In genomic region chr10:77517066-77517620, GRCm38 (mm10) we compare ENCODE assay signal across 9 mouse cellular contexts. TPM values are rescaled to one million over a fixed set of nuclear protein-coding genes. Genes with fewer than 3 reads are reported as not detected.
DNase-seq lines count a peak whose midpoint lies in the region; ATAC-seq lines count a peak whose summit lies in the region.
"Had no signal": no experiment of that assay in that cellular context is flagged by ENCODE, and none has a peak within 500 bp of the region (broad histone marks: within the 10 kb centered on the region; RNA-seq: fewer than 3 reads in every experiment).

No protein-coding gene starts in this region.

- peak; percentile 66 for DNase-seq in gastrocnemius, adult 18-20 months (ENCODE audit: low spot score)
- DNase-seq in gastrocnemius, adult 8-10 months (ENCODE audit: low spot score in 2 of 2) = no peak
- peak; percentile 79 to 81 for DNase-seq in adrenal gland, postnatal 36 days
- peak; percentile 77 to 82 for DNase-seq in heart, postnatal 10 days
- DNase-seq in limb, embryonic 10.5 days (ENCODE audit: low spot score) = peak; percentile 82
- peak; percentile 80 for DNase-seq in midbrain, embryonic 14.5 days
- DNase-seq in spleen, postnatal 36 days (ENCODE audit: low spot score in 2 of 2) = peak; percentile 66 to 72

- peak overlapping the region; percentile 87; the same call in 1 of the 2 replicates for H3K27ac ChIP-seq in embryonic facial prominence, embryonic 13.5 days
- peak overlapping the region; percentile 89 for H3K27ac ChIP-seq in limb, embryonic 10.5 days
- no peak overlapping the region for H3K27ac ChIP-seq in midbrain, embryonic 14.5 days (replicated peaks; ENCODE audit: low read depth, low read length)

- peaks cover 31% of the 10 kb centered on the region for H3K4me1 ChIP-seq in embryonic facial prominence, embryonic 13.5 days
- peaks cover 33% of the 10 kb centered on the region for H3K4me1 ChIP-seq in limb, embryonic 10.5 days
- H3K4me1 ChIP-seq in midbrain, embryonic 14.5 days (ENCODE audit: control insufficient read depth, insufficient read depth, low read length) = peaks cover 14% of the 10 kb centered on the region

- peak overlapping the region; percentile 91 for H3K4me2 ChIP-seq in embryonic facial prominence, embryonic 13.5 days
- H3K4me2 ChIP-seq in midbrain, embryonic 14.5 days (ENCODE audit: low read length) = no peak overlapping the region

- no peak for ATAC-seq in embryonic facial prominence, embryonic 13.5 days (ENCODE audit: insufficient number of reproducible peaks, insufficient read depth, low FRiP score, low TSS enrichment, low read depth)
- peak; percentile 20; the same call in 1 of the 2 replicates for ATAC-seq in midbrain, embryonic 14.5 days (ENCODE audit: low FRiP score, low TSS enrichment)
- ATAC-seq: Patski had no signal

- no peaks in the 10 kb centered on the region for H3K9me3 ChIP-seq in embryonic facial prominence, embryonic 13.5 days
- H3K9me3 ChIP-seq in limb, embryonic 10.5 days (replicated peaks) = no peaks in the 10 kb centered on the region
- no peaks in the 10 kb centered on the region for H3K9me3 ChIP-seq in midbrain, embryonic 14.5 days (ENCODE audit: control insufficient read depth, low read length)

- no peak overlapping the region; the same call in 1 of the 2 replicates for H3K4me3 ChIP-seq in embryonic facial prominence, embryonic 13.5 days
- peak overlapping the region; percentile 88; the same call in 1 of the 2 replicates for H3K4me3 ChIP-seq in limb, embryonic 10.5 days
- H3K4me3 ChIP-seq in midbrain, embryonic 14.5 days (replicated peaks; ENCODE audit: low read depth, low read length) = no peak overlapping the region

- WGBS in embryonic facial prominence, embryonic 13.5 days = 20% methylated on average over 20 of the region's 20 CpGs
- WGBS in limb, embryonic 10.5 days = 25% methylated on average over 20 of the region's 20 CpGs
- WGBS in midbrain, embryonic 14.5 days = 24% methylated on average over 20 of the region's 20 CpGs

- H3K36me3 ChIP-seq in embryonic facial prominence, embryonic 13.5 days = peaks cover 20% of the 10 kb centered on the region
- H3K36me3 ChIP-seq in limb, embryonic 10.5 days = peaks cover 24% of the 10 kb centered on the region
- peaks cover 17% of the 10 kb centered on the region for H3K36me3 ChIP-seq in midbrain, embryonic 14.5 days (ENCODE audit: control insufficient read depth, insufficient read depth, low read length)

- H3K27me3 ChIP-seq in embryonic facial prominence, embryonic 13.5 days = no peaks in the 10 kb centered on the region
- H3K27me3 ChIP-seq in limb, embryonic 10.5 days (ENCODE audit: low read depth, poor library complexity, severe bottlenecking) = 0 out of 2 replicates have a peak, but pooled peaks cover 6% of the 10 kb centered on the region
- no peaks in the 10 kb centered on the region for H3K27me3 ChIP-seq in midbrain, embryonic 14.5 days (ENCODE audit: control insufficient read depth, insufficient read depth, low read length)
- H3K27me3 ChIP-seq: Patski had no signal

- peak overlapping the region; percentile 92; the same call in 1 of the 2 replicates for H3K9ac ChIP-seq in embryonic facial prominence, embryonic 13.5 days
- H3K9ac ChIP-seq in midbrain, embryonic 14.5 days (replicated peaks; ENCODE audit: low read length) = no peak overlapping the region

- intact Hi-C loops in heart, postnatal 10 days (cut with DNase I) = loop anchor here (1.0 to 5.0 kb wide), 3 partner anchors 49 to 399 kb away; partner anchors contain the start of gene Ube2g2

RNA-seq across cellular contexts. Expression of gene Fam207a, which starts 1.6 kb away (rescaled TPM):
- 1 to 10 TPM; 6.9 to 8.7 TPM for total RNA-seq in gastrocnemius, adult 18-20 months (2021)
- total RNA-seq in gastrocnemius, adult 8-10 months (2022) = 1 to 10 TPM; 4.4 to 7.3 (median 5.9) TPM
- 10 to 100 TPM; 19.2 to 25.0 TPM for total RNA-seq in adrenal gland, postnatal 36 days (2021)
- 38.4 and 41.5 TPM in 2 replicates for polyA plus RNA-seq in embryonic facial prominence, embryonic 13.5 days (2015; fragmentation: Nextera tagmentation; extraction: Ambion mirVana)
- 10 to 100 TPM; 11.7 to 12.0 TPM for total RNA-seq in heart, postnatal 10 days (2021)
- polyA plus RNA-seq in limb, embryonic 10.5 days (2016; fragmentation: Nextera tagmentation; extraction: Ambion mirVana) = 51.0 and 51.8 TPM in 2 replicates
- 37.4 and 41.2 TPM in 2 replicates for polyA plus RNA-seq in midbrain, embryonic 14.5 days (2014; fragmentation: Nextera tagmentation; extraction: Ambion mirVana)

RNA-seq across cellular contexts. Expression of gene Itgb2, which starts 12.9 kb away (rescaled TPM):
- 1 to 10 TPM; 1.4 to 1.7 TPM for total RNA-seq in gastrocnemius, adult 18-20 months (2021)
- total RNA-seq in gastrocnemius, adult 8-10 months (2022) = under 1 TPM; 0.48 to 0.99 (median 0.88) TPM
- 1 to 10 TPM; 4.2 to 9.1 TPM for total RNA-seq in adrenal gland, postnatal 36 days (2021)
- polyA plus RNA-seq in embryonic facial prominence, embryonic 13.5 days (2015; fragmentation: Nextera tagmentation; extraction: Ambion mirVana) = 1.3 TPM in 2 replicates
- 1 to 10 TPM; 3.3 to 4.4 TPM for total RNA-seq in heart, postnatal 10 days (2021)
- polyA plus RNA-seq in limb, embryonic 10.5 days (2016; fragmentation: Nextera tagmentation; extraction: Ambion mirVana) = 0.75 and 0.85 TPM in 2 replicates
- polyA plus RNA-seq in midbrain, embryonic 14.5 days (2014; fragmentation: Nextera tagmentation; extraction: Ambion mirVana) = 0.49 and 0.91 TPM in 2 replicates

Comparison
In these comparisons a context has a peak if more than half of its experiments do, and no peak if none do; other contexts are left out.
1. DNase-seq: peak in gastrocnemius, adult 18-20 months (single experiment), adrenal gland, postnatal 36 days (2 of 2), heart, postnatal 10 days (2 of 2), limb, embryonic 10.5 days (single experiment), midbrain, embryonic 14.5 days (single experiment) and spleen, postnatal 36 days (2 of 2); none in gastrocnemius, adult 8-10 months (0 of 2).